Mouse (Mus musculus) yolk sac, embryonic 10.5 days (tissue): ENCODE data around the gene Lmod1.
"Not testable (repeated sequence)": the region's sequence is repeated elsewhere in the genome, so short reads cannot be mapped to it uniquely, and the experiment has no call there.

Experiments used
- DNase-seq: peaks from one replicate; pipeline ENCODE4 v3.0.0-alpha.2; 2017; ENCODE audit warnings: low spot score

The Lmod1 gene

GRCm38 (mm10) chr1:135362115-135362514 lies 37.5 kb downstream of the Lmod1 start:
- DNase-seq = no peak

- DNase-seq = no peak
Measured at GRCm38 (mm10) chr1:135363446-135363845, 38.8 kb downstream of the Lmod1 start.

- no peak for DNase-seq
Measured at GRCm38 (mm10) chr1:135366380-135366779, 41.8 kb downstream of the Lmod1 start.

GRCm38 (mm10) chr1:135367005-135367404 lies 42.4 kb downstream of the Lmod1 start:
- no peak for DNase-seq

- no peak for DNase-seq
Measured at GRCm38 (mm10) chr1:135367595-135367994, 43.0 kb downstream of the Lmod1 start.

- DNase-seq = peak; percentile 83
Measured at GRCm38 (mm10) chr1:135368245-135368644, 43.6 kb downstream of the Lmod1 start.

- DNase-seq = peak; percentile 53
Measured at GRCm38 (mm10) chr1:135368982-135369381, 44.4 kb downstream of the Lmod1 start.

GRCm38 (mm10) chr1:135369415-135369814 lies 44.8 kb downstream of the Lmod1 start:
- no peak for DNase-seq

GRCm38 (mm10) chr1:135373171-135373677 lies 48.6 kb downstream of the Lmod1 start:
- DNase-seq = no peak

GRCm38 (mm10) chr1:135374175-135374867 lies 49.7 kb downstream of the Lmod1 start:
- DNase-seq = no peak

GRCm38 (mm10) chr1:135374868-135375581 lies 50.4 kb downstream of the Lmod1 start, which contains the start of gene Shisa4:
TSS of gene Shisa4 (minus strand) at chr1:135375237.
- peak; percentile 85 for DNase-seq

GRCm38 (mm10) chr1:135378576-135378975 lies 54.0 kb downstream of the Lmod1 start:
- no peak for DNase-seq

GRCm38 (mm10) chr1:135379048-135379447 lies 54.4 kb downstream of the Lmod1 start:
- DNase-seq = no peak

- no peak for DNase-seq
Measured at GRCm38 (mm10) chr1:135380071-135380991, 55.7 kb downstream of the Lmod1 start.

GRCm38 (mm10) chr1:135381560-135381959 lies 57.0 kb downstream of the Lmod1 start:
- DNase-seq = not testable (repeated sequence)

- DNase-seq = no peak
Measured at GRCm38 (mm10) chr1:135384171-135384570, 59.6 kb downstream of the Lmod1 start.

- DNase-seq = no peak
Measured at GRCm38 (mm10) chr1:135385161-135385560, 60.6 kb downstream of the Lmod1 start.

- no peak for DNase-seq
Measured at GRCm38 (mm10) chr1:135399466-135399865, 74.9 kb downstream of the Lmod1 start.

- no peak for DNase-seq
Measured at GRCm38 (mm10) chr1:135401452-135402110, 77.0 kb downstream of the Lmod1 start.

GRCm38 (mm10) chr1:135405356-135405755 lies 80.7 kb downstream of the Lmod1 start:
- no peak for DNase-seq

GRCm38 (mm10) chr1:135408973-135409372 lies 84.4 kb downstream of the Lmod1 start:
- no peak for DNase-seq

- no peak for DNase-seq
Measured at GRCm38 (mm10) chr1:135410967-135411366, 86.4 kb downstream of the Lmod1 start.
